Mouse (Mus musculus) B cell, adult (primary cell): Measurements from ENCODE around the gene Rgp1. TPM values are rescaled to one million over a fixed set of nuclear protein-coding genes. Genes with fewer than 3 reads are reported as not detected.

Experiments used
- total RNA-seq: library from RNA; stranded (reverse); gene quantifications from 4 replicates; pipeline ENCODE4 v1.2.4, GENCODE M21; 2023; ENCODE audit not compliant: inconsistent age

The Rgp1 gene
- total RNA-seq = 41.6 to 56.1 TPM (median 42.0 TPM) in 4 replicates

DNA sequence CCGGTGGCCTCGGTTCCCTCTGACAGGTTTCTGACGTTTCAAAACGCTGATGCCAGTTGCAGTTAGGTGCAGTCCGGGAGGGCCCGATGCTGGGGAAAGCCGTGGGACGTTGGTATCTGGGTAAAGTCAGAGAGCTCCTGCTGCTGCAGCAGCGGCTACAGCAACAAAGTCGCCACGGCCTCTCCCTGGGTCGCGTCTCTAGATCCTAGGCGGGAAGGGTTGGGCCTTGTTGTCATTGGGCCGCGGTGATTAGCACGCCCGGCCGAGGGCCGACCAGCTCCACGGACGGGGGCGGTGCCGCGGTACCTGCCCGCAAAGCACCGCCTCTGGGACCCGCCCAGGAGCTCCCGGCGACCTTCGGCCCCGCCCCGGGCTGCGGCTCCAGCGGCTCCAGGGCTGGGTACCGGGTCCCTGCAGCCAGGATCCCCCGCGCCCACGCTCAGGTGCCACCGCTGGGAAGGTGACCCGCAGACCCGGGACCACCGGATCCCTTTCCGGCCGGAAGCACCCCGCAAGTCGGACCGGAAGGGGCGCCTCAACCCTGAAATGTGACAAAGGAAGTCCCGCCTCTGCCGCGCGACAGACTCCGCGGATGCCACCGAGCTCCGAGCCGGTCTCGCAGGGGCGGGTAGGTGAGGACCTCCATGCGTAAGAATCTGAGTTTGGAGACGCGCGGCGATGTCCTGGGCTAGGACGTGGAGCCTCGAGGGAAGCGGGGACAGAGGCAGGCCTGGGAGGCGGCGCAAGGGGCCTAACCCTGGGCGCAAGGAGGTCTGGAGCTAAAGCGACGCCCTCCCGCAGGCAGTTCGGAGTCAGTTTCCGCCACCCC, at the start of gene Rgp1, which contains the start of gene Gba2:
Rgp1 (plus strand) TSS at position 340 of the 829 bp plus-strand sequence.
Gba2 (minus strand) TSS at position 498 of the 829 bp plus-strand sequence.

DNA sequence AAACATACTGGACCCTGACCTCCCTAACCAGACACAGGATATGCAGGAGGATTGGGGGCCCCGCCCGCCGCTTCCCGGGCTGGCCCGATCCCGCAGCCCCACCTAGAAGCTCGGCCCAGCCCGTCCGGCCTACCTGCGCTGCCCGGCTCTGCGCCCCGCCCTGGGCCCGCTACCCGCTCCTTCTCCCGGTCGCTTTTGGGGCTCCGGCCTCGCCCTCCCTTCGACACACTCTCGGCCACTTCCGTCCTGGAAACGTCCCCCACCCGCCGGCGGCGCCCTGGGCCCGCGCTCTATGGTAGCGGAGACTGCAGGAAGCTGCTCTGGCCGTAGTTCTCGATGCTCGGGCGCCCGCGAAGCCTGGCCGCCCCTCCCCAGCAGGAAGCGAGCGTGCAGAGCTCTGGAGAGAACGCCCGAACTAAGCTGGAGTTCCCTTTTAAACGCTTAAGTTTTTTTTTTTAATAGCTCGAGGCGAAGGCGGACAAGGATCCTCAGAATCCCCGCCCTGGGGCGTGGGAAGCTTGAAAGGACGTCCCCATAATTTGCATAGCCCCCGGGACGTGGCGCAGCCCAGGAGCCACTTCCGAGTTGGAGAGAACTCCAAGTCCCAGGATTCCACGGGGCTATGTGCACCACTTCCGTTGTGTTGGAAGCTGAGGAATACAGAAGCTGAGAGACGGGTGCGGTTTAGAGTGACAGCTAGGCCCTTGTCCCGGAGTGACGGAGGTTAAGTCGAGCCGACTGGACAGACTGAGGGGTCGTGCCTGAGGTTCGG, 16.3 kb upstream of the Rgp1 start, which contains the start of the genes Creb3 and Tln1:
Creb3 (plus strand) TSS at position 336 of the 772 bp plus-strand sequence.
Tln1 (minus strand) TSS at position 695 of the 772 bp plus-strand sequence.

DNA sequence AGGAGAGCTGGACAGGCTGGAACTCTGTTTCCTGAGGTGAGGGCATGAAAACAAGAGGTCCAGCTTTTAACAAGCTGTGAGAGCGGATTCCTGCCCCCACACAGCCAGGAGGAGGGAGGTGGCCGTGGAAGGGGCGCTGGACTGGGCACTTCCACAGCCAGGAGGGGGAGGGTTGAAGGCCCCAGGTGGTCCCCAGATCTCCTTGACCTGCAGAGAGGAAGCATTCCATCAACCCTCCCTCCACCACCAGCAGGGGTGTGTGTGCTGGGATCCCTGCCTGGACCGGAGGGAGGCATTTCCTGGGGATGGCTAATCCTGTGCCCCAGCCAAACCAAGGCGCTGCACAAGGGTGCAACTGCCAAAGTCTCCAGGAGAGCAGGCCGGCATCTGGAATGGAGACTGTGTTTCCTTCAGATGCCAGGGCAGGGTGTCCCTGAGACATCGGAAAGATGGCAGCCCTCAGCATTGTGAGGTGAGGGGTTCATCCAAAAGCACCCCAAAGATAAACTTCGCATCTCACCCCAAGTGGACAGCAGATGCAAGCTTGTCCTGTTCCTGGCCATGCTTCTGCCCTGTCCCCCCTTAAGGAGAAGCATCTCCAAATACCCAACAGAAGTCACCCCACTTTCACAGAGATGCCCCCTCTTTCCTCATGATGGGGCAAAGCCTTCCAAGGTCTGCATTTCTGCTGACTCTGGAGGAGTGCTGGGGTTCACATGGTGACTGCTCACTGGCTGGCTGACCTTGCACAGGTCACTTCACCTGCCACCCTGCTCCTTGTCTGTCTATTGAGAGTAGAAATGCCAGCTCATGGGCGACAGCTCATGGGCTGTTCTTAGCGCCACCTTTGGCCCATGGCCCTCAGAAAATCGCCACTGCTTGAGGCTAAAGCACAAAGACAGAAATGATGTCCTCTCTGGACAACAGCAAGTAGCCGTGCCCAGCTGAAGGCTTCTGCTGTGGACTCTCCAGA, 6.2 kb downstream of the Rgp1 start, which contains the start of gene Msmp:
Msmp (minus strand) TSS at position 51 of the 973 bp plus-strand sequence.

DNA sequence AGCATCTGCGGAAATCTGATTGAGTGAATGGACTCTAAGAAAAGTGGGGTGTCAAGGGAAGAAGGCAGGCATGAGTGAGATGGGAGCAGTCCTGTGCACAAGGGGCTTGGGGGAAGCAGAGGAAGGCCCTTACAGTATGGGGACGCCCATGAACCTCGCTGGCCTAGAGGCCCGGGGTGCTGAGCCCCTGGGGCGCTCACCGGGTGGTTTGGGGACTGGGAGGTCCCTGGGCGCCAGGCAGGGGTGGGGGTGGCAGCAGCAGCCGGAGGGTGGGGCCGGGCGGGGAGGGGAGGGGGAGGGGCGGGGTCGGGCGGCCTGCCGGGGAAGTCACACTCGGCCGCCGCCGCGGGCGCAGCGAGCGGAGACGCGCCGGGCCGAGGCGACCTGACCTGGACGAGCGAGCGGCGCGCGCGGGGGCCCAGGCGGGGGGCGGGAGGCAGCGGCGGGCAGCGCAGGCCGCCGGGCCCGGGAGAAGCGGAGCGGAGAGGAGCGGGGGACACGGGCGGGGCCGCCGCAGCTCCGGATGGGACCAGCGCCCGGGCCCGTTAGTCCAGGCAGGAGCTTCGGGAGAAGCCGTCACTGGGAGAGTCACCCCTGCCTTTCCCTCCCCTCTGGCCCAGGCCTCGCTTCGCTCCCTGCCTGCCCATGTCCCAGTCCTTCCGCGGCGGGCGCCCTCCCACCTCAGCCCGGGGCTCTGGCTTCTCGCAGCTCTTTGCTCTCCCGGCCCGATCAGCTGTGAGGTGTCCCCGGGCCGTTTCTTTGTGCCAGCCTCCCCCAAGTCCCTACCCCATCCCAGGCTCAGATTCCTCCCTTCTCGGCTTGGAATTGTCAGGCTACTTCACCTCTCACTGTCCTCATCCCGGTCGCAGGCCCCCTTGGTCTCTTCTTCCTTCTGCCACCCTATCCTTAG, 52.8 kb downstream of the Rgp1 start, which contains the start of gene Npr2:
Npr2 (plus strand) TSS at position 890 of the 910 bp plus-strand sequence.

Other genes with a start within 250 kb of the Rgp1 start
- 1.0 to 1.5 TPM in 2 of 4 replicates, not detected in the others for gene Rusc2, start 196.7 kb upstream of the Rgp1 start, total RNA-seq
- not detected in 4 replicates for gene Fam166b, start 149.6 kb upstream of the Rgp1 start, total RNA-seq
- 50.3 to 68.1 TPM (median 63.1 TPM) in 4 replicates for gene Tesk1, start 136.8 kb upstream of the Rgp1 start, total RNA-seq
- 506 to 604 TPM (median 560 TPM) in 4 replicates for gene Cd72, start 124.1 kb upstream of the Rgp1 start, total RNA-seq
- gene Sit1, start 95.0 kb upstream of the Rgp1 start, total RNA-seq = 10.9 to 17.2 TPM (median 13.9 TPM) in 4 replicates
- 28.7 to 35.4 TPM (median 30.0 TPM) in 4 replicates for gene Ccdc107, start 85.8 kb upstream of the Rgp1 start, total RNA-seq
- 1.3 to 3.6 TPM (median 2.6 TPM) in 4 replicates for gene Arhgef39, start 79.0 kb upstream of the Rgp1 start, total RNA-seq
- gene Car9, start 71.7 kb upstream of the Rgp1 start, total RNA-seq = 0.84 to 1.4 TPM in 2 of 4 replicates, not detected in the others
- 0.58 to 0.93 TPM (median 0.66 TPM) in 3 of 4 replicates, not detected in the other for gene Tpm2, start 55.0 kb upstream of the Rgp1 start, total RNA-seq
- 55.9 to 68.9 TPM (median 66.5 TPM) in 4 replicates for gene Creb3, start 16.4 kb upstream of the Rgp1 start, total RNA-seq
- gene Tln1, start 16.0 kb upstream of the Rgp1 start, total RNA-seq = 271 to 299 TPM (median 289 TPM) in 4 replicates
- 43.0 to 48.3 TPM (median 45.3 TPM) in 4 replicates for gene Gba2, start 158 bp downstream of the Rgp1 start, total RNA-seq
- not detected in 4 replicates for gene Msmp, start 5.8 kb downstream of the Rgp1 start, total RNA-seq
- 0.80 to 4.4 TPM (median 1.3 TPM) in 4 replicates for gene Npr2, start 53.2 kb downstream of the Rgp1 start, total RNA-seq
- gene Spag8, start 74.9 kb downstream of the Rgp1 start, total RNA-seq = not detected in 4 replicates
- 13.0 to 19.8 TPM (median 15.5 TPM) in 4 replicates for gene Hint2, start 77.8 kb downstream of the Rgp1 start, total RNA-seq
- 2.0 to 3.4 TPM (median 2.9 TPM) in 4 replicates for gene Tmem8b, start 90.3 kb downstream of the Rgp1 start, total RNA-seq
- 0.18 TPM in 1 of 4 replicates, not detected in the others for gene Fam221b, start 90.4 kb downstream of the Rgp1 start, total RNA-seq
- gene Olfr70, start 122.1 kb downstream of the Rgp1 start, total RNA-seq = not detected in 4 replicates
- gene Olfr71, start 131.5 kb downstream of the Rgp1 start, total RNA-seq = not detected in 4 replicates
- not detected in 4 replicates for gene Hrct1, start 148.5 kb downstream of the Rgp1 start, total RNA-seq
- not detected in 4 replicates for gene Spaar, start 151.3 kb downstream of the Rgp1 start, total RNA-seq
- gene Olfr159, start 192.3 kb downstream of the Rgp1 start, total RNA-seq = not detected in 4 replicates
- gene Olfr156, start 245.2 kb downstream of the Rgp1 start, total RNA-seq = not detected in 4 replicates